Mouse (Mus musculus) thymus, postnatal 14 days (tissue): Measurements from ENCODE around the gene Micall1.

ENCODE experiments used
- DNase-seq: peaks from one replicate; pipeline ENCODE4 v3.0.0; 2021

Micall1 gene

GRCm38 (mm10) chr15:79097611-79098025 is 11.1 kb upstream of the Micall1 start:
- DNase-seq: no peak

- no peak for DNase-seq
Measured at GRCm38 (mm10) chr15:79098220-79098619, 10.5 kb upstream of the Micall1 start.

DNA sequence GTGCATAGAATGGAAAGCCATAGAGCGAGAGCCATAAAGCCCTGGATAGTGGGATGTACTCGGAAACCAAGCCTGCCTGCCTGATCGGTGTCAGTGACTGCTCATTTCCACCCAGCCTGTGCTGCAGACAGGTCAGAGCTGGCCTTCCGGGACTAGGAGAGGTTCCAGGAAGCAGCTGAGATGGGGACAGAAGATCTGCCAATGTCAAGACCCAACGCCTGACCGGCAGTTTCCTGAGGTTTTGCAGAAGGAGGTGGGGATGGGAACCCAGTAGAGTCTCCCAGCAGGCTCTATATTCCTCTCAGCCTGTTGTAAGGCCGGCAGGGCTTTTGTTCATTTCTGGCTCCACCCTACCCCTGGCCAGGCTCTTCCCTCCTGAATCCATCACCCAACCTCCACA is 9.8 kb upstream of the Micall1 start:
- DNase-seq: no peak

DNA sequence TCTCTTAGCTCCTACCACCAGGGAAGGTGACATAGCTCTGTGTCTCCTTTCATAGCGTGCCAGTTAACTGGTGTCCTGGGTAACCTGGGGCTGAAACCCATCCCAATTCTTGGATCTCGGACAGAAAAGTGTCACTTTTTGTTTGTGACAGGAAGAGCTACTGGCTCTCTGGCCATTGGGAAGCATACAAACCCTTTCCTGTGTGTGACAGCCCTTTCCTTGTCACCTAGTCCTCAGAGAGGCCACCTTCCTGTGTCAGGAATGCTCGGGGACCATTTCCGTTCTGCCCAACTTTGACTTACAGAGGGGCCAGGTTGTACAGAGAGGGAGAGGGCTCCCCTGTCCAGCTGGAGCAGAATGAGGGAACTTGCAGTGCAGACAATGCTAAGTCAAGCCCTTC is 9.2 kb upstream of the Micall1 start:
- DNase-seq: no peak

DNA sequence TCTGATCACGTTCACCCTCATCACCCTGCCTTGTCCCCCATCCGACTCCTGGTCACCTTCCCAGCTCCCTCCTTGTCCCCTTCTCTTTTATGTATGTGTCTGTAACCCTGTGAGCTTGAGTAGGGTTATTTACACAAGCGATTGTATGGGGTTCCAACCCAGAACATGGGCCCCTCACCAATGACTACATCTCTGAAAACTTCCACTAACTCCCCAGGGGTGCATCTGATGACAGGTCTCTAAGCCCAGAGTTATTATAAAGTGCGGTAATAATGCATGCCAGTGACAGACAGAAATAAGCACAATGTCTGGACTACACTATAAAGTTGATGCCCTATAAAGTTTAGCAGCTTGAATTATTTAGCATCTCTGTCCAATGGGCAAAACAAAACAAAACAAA is 8.3 kb upstream of the Micall1 start:
- no peak for DNase-seq

- no peak for DNase-seq
Measured at GRCm38 (mm10) chr15:79101531-79101930, 7.2 kb upstream of the Micall1 start.

GRCm38 (mm10) chr15:79103264-79103663 is 5.4 kb upstream of the Micall1 start:
- no peak for DNase-seq

DNA sequence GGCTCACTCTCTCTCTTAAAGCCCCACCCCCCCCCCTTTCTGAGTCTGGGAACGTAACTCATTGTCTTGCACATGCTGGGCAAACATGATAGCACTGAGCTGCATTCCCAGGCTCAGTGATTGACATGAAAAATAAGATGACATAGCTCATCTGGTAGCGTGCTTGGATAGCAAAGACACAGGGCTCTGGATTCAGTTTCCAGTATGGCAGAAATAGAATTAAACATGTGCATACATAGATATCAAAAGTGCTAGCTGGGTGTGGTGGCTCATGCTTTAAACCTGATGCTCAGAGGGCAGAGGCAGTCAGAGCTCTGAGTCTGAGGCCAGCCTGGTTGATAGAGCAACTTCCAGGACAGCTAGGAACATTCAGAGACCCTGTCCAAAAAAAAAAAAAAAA is 2.9 kb upstream of the Micall1 start:
- DNase-seq: no peak

DNA sequence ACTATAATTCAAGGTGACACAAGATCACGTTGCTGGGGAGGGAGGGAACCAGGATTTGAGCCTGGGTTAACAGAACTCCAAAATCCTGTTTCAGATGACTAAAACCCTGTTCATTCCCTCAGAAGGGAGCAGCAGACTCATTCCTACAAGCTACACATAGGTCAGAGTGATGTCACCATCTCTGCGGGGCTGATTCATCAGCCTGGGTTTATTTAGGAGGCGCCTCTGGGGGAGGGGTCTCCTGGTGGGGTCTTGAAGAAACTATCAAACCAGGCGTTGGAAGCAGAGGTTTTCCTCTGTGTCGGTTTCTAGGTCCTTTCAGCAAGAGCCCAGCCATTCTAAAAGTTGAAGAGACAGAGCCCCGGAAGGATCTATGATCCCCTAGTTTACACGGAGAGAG is 732 bp upstream of the Micall1 start:
- no peak for DNase-seq

DNA sequence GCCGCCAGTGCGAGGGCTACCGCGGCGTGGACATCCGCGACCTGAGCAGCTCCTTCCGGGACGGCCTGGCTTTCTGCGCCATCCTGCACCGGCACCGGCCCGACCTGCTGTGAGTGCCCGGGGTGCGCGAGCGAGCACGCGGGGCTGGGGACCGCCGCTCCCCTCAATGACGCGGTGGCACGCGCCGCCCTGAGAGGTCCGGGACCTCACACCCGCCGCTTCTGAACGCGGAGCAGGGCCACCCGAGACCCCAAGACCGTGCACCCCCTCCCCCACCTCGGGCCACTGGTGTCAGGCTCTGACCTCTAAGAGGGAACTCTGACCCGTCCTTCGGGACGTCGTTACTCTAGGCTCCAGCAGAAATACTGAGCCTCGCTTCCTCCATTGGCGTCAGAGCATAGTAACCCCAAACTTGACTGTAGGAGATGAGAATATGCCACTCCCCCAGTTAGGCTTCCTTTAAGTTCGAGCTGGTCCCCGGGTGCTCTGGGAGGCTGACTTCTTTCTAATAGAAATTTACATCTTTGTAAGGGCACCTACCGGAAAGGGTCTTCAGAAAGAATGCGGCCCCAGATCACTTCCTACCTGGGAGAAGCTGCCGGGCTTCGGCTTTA is 730 bp downstream of the Micall1 start:
- peak; percentile 53 for DNase-seq

GRCm38 (mm10) chr15:79110031-79110430 is 1.3 kb downstream of the Micall1 start:
- no peak for DNase-seq

- DNase-seq: no peak
Measured at GRCm38 (mm10) chr15:79110528-79110927, 1.8 kb downstream of the Micall1 start.

DNA sequence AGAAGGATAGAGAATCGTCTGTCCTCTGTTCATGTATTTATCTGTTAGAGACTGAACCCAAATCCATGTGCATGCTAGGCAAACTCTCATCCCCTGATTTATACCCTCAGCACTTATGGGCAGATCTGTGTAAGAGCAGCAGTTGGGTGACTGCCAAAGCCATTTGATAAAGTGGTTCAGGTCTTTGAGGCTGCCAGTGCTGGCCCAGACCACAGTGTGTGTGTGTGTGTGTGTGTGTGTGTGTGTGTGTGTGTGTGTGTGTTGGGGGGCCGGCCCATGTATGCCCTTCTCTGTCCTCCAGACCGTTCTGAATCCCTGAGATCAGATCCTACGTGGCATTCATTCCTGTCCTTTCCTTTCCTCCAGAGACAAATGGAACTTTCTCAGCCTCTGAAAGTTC is 3.1 kb downstream of the Micall1 start:
- DNase-seq: no peak

DNA sequence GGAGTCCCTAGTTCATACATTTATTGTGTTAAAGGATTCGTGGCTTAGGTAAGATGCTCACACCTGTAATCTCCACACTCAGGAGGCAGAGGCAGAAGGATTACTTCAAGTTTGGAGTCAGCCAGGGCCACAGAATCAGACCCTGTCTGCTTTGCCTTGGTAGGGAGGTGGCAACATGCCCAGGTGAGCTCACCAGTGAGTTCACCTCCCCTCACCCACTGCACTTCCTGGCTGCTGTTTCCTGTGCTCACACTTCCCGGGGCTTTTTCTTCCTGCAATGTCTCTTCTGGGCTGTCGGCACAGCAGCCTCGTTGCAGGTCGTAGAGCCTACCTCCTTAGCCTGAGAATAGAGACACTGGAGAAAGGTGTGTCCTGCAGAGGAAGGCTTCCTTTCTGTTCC is 6.6 kb downstream of the Micall1 start:
- peak; percentile 48 for DNase-seq

GRCm38 (mm10) chr15:79119491-79119890 is 10.8 kb downstream of the Micall1 start:
- no peak for DNase-seq

GRCm38 (mm10) chr15:79122119-79122518 is 13.4 kb downstream of the Micall1 start:
- DNase-seq: no peak

- no peak for DNase-seq
Measured at GRCm38 (mm10) chr15:79122546-79122945, 13.8 kb downstream of the Micall1 start.

- DNase-seq: no peak
Measured at GRCm38 (mm10) chr15:79123751-79124150, 15.1 kb downstream of the Micall1 start.

DNA sequence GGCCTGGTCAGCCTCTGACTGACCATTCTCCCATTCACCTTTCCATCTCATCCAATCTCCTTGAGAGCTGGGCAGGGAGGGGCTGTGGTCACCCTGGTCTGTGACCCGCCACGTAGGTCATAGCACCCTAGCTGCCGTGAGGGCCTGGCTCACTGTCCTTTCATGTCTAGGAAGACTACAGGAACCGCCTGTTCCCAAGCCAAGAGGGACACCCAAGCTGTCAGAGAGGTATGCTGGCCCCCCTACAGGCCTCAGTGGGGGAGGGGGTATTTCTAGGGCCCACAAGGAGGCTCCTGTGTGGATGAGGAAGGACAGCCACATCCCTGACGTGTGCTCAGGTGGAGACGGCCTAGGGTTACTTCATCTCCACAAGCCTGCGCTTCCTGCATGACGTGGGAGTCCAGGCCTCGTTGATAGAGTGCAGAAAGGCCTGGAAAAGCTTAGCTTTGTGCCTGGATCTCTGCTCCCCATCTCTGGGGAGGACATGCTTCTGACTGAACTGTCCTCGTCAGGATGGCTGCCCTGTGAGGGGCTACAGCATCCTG is 15.7 kb downstream of the Micall1 start:
- no peak for DNase-seq

DNA sequence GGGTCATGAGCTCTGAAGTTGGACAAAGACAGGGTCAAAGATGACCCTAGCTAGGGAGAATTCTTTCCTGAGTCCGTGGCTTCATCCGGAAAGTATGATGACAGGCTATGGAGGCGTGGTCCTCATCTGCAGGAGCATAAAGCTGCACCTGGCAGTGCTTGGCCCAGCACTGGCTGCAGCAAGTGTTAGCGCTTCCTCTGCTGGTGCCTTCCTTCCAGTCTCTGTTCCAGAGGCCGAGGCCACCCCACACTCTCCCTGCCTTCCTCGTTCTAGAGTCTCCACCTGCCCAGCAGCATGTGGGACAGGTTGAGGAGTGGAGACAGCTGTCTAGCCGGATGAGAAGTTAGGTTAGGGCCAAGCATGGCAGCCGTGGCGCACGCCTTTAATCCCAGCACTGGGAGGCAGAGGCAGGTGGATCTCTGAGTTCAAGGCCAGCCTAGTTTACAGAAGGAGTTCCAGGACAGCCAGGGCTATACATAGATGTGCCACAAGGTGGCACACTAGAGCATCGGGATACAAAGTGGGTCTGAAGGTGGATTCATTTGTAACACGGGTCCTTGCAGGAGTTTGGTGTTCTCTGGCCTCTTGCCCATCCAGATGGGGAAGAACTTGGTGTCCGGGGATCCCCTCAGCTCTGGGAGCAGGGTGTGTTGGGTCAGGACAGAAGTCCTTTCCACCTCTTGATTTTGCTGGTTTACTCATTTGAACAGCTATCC is 17.7 kb downstream of the Micall1 start:
- DNase-seq: peak; percentile 57

GRCm38 (mm10) chr15:79127101-79127500 is 18.4 kb downstream of the Micall1 start:
- DNase-seq: no peak

GRCm38 (mm10) chr15:79128208-79128607 is 19.5 kb downstream of the Micall1 start:
- DNase-seq: no peak

GRCm38 (mm10) chr15:79129311-79129710 is 20.6 kb downstream of the Micall1 start:
- DNase-seq: no peak

DNA sequence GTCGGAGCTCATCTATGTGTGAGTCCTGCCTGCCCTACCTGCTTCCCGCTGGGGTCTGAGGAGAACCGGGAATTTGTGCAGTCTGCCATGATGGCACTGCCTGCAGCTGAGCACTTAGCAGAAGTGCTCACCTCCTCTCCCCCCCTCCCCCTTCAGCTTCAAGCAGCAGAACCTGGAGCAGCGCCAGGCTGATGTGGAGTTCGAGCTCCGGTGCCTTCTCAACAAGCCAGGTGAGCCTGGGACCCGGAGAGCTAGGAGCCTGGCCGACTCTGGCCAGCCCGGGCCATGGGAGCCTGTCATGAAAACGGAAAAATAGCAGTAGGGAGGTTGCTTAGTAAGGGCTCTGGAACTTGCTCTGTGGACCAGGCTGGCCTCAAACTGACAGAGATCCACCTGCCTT is 22.1 kb downstream of the Micall1 start:
- no peak for DNase-seq

DNA sequence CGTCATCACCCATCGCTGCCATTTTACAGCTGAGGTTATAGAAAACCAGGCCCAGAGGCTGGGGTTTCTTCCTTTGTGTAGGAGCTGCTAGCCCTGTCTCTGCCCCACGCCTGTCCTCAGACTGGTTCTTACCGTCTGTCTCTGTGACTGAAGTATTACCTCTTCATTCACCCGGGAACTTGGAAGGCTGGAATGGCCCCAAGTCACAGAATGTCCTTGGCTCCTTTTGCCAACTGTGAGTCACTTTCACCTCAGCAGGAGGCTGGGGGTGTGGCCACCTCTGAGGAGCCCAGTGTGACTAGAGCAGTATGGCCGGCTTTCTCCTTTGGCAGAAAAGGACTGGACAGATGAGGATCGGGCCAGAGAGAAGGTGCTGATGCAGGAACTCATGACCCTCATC is 22.7 kb downstream of the Micall1 start:
- DNase-seq: no peak
